Mouse (Mus musculus) Muller cell, postnatal 12 days (primary cell): ENCODE data around the gene Rapgef2.
"Not testable (repeated sequence)": the region's sequence is repeated elsewhere in the genome, so short reads cannot be mapped to it uniquely, and the experiment has no call there.

ENCODE experiments used
- DNase-seq: peaks from one replicate; pipeline ENCODE4 v3.0.0-alpha.2; 2015; ENCODE audit errors: inconsistent ontology term

The Rapgef2 gene

GRCm38 (mm10) chr3:79203821-79204220, 82.5 kb downstream of the Rapgef2 start:
- DNase-seq = no peak

DNA sequence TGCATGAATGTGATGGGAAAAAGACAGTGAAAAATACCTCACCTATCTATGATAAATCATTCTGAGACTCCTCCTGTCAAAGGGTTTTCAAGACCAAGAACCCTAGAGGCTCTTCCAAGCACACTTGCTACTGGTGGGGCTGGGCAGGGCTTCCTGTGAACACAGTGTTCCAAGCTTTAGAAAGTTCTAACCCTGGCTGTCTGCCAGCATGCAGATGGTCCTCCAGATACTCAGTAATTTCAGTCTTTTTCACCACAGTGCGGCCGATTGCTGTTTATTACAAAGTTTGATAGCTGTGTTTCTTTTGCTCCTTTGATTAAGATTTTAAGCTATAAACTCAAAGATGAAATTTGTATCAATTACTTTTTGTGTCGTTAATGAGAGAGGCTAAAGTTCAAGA, 83.1 kb downstream of the Rapgef2 start:
- peak; percentile 41 for DNase-seq

- DNase-seq = peak; percentile 52
Measured at GRCm38 (mm10) chr3:79202275-79203153, 83.8 kb downstream of the Rapgef2 start.

DNA sequence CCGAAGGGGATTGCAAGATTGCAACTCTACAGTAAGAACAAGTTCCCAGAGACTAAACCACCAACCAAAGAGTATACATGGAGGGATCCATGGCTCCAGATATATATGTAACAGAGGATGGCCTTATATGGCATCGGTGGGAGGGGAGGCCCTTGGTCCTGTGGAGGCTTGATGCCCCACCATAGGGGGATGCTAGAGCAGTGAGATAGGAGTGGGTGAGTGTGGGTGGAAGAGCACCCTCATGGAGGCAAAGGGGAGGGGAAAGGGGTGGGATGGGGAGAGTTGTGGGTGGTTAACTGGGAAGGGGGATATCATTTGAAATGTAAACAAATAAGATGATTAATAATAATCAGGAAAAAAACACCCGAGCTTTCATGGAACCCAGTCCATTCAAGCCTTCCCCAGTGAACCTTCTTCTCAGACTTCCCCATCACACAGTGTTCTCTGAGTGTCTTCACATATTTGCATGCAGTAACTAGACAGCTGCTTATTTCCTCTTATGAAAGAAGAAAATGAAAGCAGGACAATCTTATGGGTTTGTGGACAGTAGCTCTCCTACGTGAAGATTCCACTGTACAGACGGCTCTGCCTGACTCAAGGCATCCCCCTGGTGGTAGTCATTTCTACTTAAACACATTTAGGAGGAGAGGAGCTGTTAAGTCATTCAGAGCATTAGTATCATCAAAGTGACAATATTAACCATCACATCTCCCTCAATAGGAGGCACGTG, 89.4 kb downstream of the Rapgef2 start:
- DNase-seq = peak; percentile 72

- DNase-seq = no peak
Measured at GRCm38 (mm10) chr3:79195280-79195679, 91.0 kb downstream of the Rapgef2 start.

DNA sequence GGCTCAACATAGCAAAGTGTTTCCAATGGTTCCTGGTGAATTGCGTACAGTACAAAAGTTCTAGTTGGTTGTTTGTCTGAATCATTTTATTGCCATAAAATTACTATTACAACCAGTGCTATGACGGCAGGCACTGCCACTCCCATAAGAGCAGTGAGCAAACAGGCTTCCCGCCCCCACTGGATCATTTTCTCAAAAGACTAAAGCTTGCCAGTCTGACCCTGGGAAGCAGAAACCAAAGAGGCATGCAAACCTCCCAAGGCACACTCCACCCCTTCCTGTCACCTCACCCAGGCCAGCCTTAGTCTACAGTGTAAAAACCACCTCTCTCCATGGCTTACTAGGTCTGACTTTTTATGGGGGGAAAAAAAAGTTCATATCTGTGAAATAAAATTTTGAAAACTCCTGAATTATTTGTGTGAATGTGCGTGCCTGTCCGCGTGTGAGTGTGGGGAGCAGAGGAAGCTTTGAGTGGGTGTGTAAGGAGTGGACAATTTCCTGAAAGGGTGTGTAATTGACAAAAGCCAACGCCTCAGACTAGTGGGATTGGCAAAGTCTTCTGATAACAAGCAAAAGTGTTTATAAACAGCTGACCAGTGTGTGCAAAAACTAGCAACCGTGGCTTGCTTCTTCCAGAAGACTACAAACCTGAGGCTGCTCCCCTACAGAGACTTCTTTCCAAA, 92.1 kb downstream of the Rapgef2 start:
- DNase-seq = no peak

- peak; percentile 53 for DNase-seq
Measured at GRCm38 (mm10) chr3:79193001-79193400, 93.3 kb downstream of the Rapgef2 start.

GRCm38 (mm10) chr3:79191981-79192380, 94.3 kb downstream of the Rapgef2 start:
- no peak for DNase-seq

DNA sequence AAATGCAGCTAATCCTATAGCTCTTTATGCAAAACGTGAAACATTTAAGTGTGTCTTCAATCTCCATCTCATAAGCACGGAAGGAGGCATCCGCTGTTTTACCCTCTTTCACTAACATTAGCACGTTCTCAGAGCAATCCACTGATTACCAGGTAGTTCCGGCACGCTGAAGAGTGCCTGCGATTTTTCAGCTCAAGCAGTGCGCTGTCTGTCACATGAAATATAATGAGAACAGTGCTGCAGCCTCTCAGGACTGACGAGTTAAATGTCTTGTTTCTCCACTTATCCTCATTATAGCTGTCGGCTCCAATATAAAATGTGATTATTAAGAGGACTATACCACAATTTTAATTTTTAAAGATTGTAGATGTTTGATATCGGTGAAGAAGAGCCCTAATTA, 94.8 kb downstream of the Rapgef2 start:
- no peak for DNase-seq

GRCm38 (mm10) chr3:79190377-79190776, 95.9 kb downstream of the Rapgef2 start:
- DNase-seq = peak; percentile 67

GRCm38 (mm10) chr3:79187912-79188311, 98.4 kb downstream of the Rapgef2 start:
- DNase-seq = no peak

GRCm38 (mm10) chr3:79182290-79182689, 104.0 kb downstream of the Rapgef2 start:
- peak; percentile 73 for DNase-seq

- DNase-seq = peak; percentile 89
Measured at GRCm38 (mm10) chr3:79181248-79181991, 104.9 kb downstream of the Rapgef2 start.

DNA sequence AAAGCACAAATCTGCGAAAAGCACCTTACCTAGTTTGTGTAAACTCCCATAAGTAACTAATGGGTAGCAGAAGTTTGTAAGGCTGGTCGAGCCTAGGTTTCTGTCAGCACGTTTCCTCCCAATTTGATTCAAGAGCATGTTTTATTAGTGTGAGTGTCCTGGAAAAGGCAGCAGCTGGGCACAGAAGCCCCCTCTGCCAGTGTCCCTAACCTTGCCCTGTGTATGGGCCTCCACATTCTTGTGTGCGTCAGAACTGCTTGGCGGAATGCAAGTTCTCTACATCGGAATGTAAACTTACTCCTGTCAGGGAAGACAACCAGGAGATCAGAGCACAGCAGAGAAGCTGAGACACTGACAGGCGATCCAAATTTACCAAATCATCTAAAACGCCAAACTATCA, 106.2 kb downstream of the Rapgef2 start:
- peak; percentile 62 for DNase-seq

DNA sequence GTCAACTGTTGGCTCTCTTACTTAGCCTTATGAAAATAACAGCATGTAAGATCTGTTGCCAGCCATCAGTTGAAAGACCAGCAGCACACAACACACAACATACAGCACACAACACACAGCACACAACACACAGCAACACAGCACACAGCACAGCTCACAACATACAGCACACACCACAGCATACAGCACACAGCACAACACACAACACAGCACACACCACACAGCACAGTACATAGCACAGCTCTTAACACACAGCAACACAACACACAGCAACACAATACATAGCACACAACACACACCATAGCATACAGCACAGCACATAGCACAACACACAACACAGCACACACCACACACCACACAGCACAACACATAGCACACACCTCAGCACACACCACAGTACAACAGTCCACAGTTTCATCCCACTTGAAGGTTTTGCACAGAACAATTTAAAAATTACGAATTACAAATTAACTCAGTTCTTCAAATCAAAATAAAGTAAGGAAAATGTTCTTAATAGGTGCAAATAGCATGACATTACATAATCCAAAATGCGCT, 106.7 kb downstream of the Rapgef2 start:
- DNase-seq = no peak

DNA sequence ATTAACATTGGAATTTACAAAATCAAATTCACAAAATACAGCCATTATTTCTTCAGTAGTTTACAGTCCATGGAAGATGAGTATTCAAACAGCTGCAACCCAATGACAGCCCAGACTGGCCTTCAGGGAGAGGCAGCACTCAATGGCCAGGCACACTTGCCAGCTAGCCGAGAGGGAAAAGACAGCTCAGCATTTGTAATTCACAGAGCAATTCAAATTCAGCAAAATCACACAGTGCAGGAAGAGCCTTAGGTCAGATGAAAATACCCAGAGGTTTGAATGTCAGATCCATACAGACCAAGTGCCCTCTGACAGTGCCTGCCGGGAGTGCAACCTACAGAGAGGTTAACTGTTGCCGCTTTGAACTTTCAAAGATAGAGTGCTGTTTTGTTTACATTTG, 107.6 kb downstream of the Rapgef2 start:
- DNase-seq = no peak

DNA sequence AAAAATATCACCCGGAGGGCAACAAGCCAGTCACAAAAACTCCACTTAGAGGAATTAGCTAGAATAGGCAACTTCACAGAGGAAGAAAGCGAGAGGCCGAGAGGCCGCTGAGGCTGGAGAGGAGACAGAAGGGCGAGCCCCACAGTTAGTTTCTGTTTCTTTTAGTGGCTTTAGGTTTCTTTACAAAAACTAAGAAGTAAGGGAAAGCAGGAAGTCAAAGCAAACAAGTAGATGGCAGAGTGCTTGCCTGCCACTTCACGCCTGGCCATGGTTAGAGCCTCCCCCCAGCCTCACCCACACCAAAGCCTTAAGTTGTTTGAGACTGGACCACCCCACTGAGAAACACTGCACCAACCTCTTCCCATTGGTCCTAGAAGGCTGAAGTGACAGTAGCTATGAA, 108.2 kb downstream of the Rapgef2 start:
- no peak for DNase-seq

- no peak for DNase-seq
Measured at GRCm38 (mm10) chr3:79177136-79177870, 109.0 kb downstream of the Rapgef2 start.

GRCm38 (mm10) chr3:79174168-79174567, 112.1 kb downstream of the Rapgef2 start:
- DNase-seq = no peak

- DNase-seq = no peak
Measured at GRCm38 (mm10) chr3:79173291-79173690, 113.0 kb downstream of the Rapgef2 start.

DNA sequence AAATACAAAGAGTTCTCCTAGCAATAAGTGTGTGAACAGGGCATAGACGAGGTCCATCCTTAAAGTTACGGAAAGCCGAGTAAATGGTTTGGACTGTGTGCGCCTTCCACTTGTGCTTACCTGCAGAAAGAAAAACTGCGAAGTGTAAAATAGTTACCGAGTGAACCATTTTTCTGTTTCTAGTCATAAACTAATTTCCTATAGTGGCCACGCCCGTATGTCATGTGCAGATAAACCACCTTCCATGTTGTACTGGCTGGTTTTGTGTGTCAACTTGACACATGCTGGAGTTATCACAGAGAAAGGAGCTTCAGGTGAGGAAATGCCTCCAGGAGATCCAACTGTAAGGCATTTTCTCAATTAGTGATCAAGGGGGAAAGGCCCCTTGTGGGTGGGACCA, 115.2 kb downstream of the Rapgef2 start:
- DNase-seq = not testable (repeated sequence)
